Mouse (Mus musculus) hindbrain, embryonic 10.5 days (tissue): ENCODE data around the gene Cdca3. TPM values are rescaled to one million over a fixed set of nuclear protein-coding genes. Genes with fewer than 3 reads are reported as not detected.
"Not testable (repeated sequence)": the region's sequence is repeated elsewhere in the genome, so short reads cannot be mapped to it uniquely, and the experiment has no call there.

ENCODE experiments used
- DNase-seq: peaks from one replicate; pipeline ENCODE4 v3.0.0-alpha.2; 2017; ENCODE audit warnings: low spot score
- H3K27ac ChIP-seq: fragments of 300-500 bp; sonication (generic); 2 replicates; pipeline ENCODE4 v1.5.1; 2016; ENCODE audit warnings: mild to moderate bottlenecking, moderate library complexity
- H3K27me3 ChIP-seq: fragments of 300-500 bp; sonication (generic); 2 replicates; pipeline ENCODE4 v1.6.1; 2016; ENCODE audit warnings: mild to moderate bottlenecking; ENCODE audit not compliant: poor library complexity, insufficient read depth, severe bottlenecking
- H3K36me3 ChIP-seq: fragments of 300-500 bp; sonication (generic); 2 replicates; pipeline ENCODE4 v1.6.1; 2016; ENCODE audit warnings: mild to moderate bottlenecking, moderate library complexity
- H3K4me1 ChIP-seq: fragments of 300-500 bp; sonication (generic); replicated peaks from 2 replicates; pipeline ENCODE4 v1.6.1; 2016; ENCODE audit warnings: mild to moderate bottlenecking
- H3K4me3 ChIP-seq: fragments of 300-500 bp; sonication (generic); 2 replicates; pipeline ENCODE4 v1.5.1; 2016; ENCODE audit warnings: mild to moderate bottlenecking, moderate library complexity
- H3K9me3 ChIP-seq: fragments of 300-500 bp; sonication (generic); 2 replicates; pipeline ENCODE4 v1.6.1; 2016; ENCODE audit warnings: mild to moderate bottlenecking, moderate library complexity
- WGBS: fragments of 180-500 bp; shearing (Covaris S2); methylation state at CpG from one replicate; pipeline ENCODE4 v1.1.7; 2016; 5-methylcytosine and 5-hydroxymethylcytosine counted together
- polyA plus RNA-seq: library from polyadenylated mRNA; unstranded; fragments of >200 nt; fragmentation: Nextera tagmentation; extraction: Ambion mirVana; gene quantifications from 2 replicates; pipeline ENCODE4 v1.2.1, GENCODE M21; 2016

The Cdca3 gene
- polyA plus RNA-seq, 1 experiment from 2014 or later, result 232 TPM

DNA sequence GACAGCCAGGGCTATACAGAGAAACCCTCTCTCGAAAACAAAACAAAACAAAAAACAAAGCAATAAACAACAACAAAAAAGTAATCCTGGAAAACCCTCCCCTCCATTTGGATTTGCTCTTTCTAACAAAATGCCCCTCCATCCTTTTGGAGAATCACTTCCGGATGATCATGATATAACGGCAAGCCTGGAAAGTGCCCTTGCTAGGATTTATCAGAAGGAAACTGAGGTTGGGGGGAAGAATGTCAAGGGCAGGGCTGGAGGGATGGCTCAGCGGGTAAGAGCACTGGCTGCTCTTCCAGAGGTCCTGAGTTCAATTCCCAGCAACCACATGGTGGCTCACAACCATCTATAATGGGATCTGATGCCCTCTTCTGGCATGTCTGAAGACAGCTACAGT, 25.7 kb upstream of the Cdca3 start:
- H3K36me3 ChIP-seq, H3K9me3 ChIP-seq, DNase-seq, H3K27me3 ChIP-seq, H3K27ac ChIP-seq, H3K4me3 ChIP-seq: not testable (repeated sequence)
- WGBS, result 93% methylated on average over 4 of the region's 4 CpGs
- peaks cover 29% of the 10 kb centered on the region for H3K4me1 ChIP-seq

DNA sequence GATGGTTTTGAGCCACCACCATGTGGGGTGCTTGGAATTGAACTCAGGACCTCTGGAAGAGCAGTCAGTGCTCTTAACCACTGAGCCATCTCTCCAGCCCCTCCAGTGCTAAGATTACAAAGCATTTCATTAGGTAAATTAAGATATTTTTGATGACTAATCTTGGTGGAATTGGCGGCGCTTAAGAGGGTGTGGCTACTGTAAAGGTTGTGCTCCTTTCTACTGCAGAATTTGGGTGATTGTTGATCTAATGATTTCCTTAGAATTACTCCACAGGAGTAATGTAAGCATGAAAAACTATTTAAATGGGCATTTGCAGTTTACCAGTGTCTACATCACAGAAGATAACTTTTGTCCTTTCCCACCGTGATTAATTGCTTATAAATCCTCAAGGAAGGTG, 25.0 kb upstream of the Cdca3 start:
- no peak for DNase-seq
- Histone ChIP-seq H3K27me3 (no peaks in the 10 kb centered on the region), H3K9me3 (no peaks in the 10 kb centered on the region), H3K4me3 (no peak overlapping the region), H3K36me3 (no peaks in the 10 kb centered on the region), H3K27ac (no peak overlapping the region), H3K4me1 (peaks cover 35% of the 10 kb centered on the region)
- WGBS, result 93% methylated on average over 3 of the region's 3 CpGs

DNA sequence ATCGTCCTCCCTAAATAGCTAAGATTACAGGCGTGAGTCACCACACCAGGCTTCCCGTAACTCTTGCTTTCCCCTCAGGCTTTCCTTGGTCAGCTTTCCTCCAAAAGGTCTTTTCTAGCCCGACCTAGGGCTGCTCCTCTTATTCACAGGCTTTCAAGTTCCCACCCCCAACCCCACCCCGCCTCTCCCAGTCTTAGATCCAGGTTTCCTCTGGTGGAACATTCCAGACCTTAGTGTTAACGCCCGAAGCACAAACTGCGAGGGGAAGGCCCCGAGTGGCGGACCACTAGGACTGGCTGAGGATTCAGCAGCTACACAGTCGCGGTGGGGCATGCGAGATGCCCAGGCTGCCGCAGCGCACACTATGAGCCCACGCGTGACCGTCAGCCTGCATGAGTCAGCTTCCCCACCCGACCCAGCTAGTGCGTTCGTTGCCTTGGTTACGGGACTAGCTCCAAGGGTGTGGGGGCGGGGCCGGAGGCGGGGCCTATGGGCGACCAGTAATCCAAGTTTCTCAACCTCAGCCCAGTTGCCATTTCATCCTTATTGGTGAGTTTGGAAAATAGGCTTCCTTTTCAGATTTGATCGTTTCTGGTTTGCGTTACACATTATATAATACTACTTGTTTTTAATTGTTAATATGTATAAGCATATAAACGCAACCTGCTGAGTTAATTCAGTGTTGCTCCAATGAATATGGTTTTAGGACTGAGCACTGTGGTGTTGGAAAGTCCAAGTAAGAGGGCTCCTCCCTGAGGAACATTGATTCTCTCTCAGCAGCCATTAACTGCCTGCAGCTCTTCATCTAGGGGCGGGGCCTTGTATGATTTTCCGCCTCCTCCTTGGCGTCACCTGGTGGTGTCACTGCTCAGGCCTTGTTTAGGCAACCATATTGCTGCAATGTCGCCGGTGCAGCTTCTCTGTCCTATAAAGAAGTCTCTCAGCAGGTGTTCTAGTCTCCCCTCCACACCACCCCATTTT, 23.7 kb upstream of the Cdca3 start:
- H3K4me3 ChIP-seq, result peak overlapping the region; percentile 58
- peaks cover 7% of the 10 kb centered on the region for H3K36me3 ChIP-seq
- 3% methylated on average over 34 of the region's 34 CpGs for WGBS
- peak overlapping the region; percentile 91 for H3K27ac ChIP-seq
- H3K4me1 ChIP-seq, result peaks cover 48% of the 10 kb centered on the region
- no peaks in the 10 kb centered on the region for H3K27me3 ChIP-seq
- no peaks in the 10 kb centered on the region for H3K9me3 ChIP-seq
- DNase-seq, result peak; percentile 93

DNA sequence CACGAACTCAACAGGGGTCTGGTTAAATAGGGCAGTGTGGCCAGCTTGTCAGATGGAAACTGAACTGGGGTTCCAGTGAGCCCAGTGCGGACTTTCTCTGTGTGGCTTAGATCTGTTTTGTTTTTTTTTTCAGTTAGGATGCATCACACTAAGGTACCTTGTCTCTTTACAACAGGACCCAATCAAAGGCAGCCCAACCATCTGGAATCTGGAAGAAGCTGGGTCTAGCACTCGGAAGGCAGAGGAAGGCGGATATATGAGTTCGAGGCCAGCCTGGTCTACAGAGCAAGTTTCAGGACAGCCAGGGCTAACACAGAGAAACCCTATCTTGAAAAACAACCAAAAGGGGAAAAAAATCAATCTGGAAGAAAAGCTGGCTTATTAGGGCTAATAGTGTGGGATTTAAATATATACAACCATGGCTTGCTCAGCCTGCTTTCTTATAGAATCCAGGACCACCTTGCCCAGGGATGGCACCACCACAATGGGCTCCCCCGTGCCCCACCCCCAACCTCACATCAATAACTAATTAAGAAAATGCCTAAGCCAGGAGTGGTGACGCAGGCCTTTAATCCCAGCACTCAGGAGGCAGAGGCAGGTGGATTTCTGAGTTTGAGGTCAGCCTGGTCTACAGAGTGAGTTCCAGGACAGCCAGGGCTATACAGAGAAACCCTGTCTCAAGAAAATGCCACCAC, 22.8 kb upstream of the Cdca3 start:
- peak overlapping the region; percentile 91 for H3K27ac ChIP-seq
- WGBS, result 77% methylated on average over 7 of the region's 7 CpGs
- no peak for DNase-seq
- H3K9me3 ChIP-seq, result no peaks in the 10 kb centered on the region
- peaks cover 51% of the 10 kb centered on the region for H3K4me1 ChIP-seq
- no peaks in the 10 kb centered on the region for H3K27me3 ChIP-seq
- H3K4me3 ChIP-seq, result peak overlapping the region; percentile 58
- peaks cover 16% of the 10 kb centered on the region for H3K36me3 ChIP-seq

DNA sequence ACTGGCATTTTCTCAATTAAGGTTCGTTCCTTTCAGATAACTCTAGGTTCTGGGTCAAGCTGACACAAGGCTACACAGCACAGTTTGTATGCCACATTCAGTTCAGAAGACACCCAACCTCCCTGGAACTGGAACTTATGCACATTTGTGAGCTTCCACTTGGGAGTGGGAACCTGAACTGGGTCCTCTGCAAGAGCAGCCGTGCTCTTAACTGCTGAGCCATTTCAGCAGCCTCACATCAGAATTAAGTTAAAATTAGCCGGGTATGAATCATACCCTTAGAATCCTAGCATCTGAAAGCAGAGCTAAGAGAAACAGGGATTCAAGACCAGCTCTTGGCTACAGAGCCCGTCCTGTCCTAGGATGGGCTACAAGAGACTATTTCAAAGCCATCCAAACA, 22.0 kb upstream of the Cdca3 start:
- no peak overlapping the region for H3K4me3 ChIP-seq
- H3K4me1 ChIP-seq, result peaks cover 59% of the 10 kb centered on the region
- H3K27ac ChIP-seq, result no peak overlapping the region
- peaks cover 24% of the 10 kb centered on the region for H3K36me3 ChIP-seq
- no peak for DNase-seq
- 90% methylated on average over 4 of the region's 4 CpGs for WGBS
- H3K27me3 ChIP-seq, result no peaks in the 10 kb centered on the region
- no peaks in the 10 kb centered on the region for H3K9me3 ChIP-seq

DNA sequence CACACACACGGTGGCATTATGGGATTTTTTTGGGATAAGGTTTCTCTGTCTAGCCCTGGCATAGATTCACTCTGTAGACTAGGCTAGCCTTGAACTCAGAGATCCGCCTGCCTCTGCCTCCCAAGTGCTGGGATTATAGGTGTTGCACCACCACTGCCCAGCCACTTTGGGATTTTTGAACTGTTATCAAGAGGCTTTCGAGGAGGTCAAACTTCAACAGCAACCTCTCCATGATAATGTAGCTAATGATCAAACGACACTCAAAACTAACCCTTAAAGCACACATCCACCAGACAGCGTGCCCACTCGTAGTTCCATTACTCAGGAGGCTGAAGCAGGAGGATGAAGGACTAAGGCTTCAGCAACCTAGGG, 21.4 kb upstream of the Cdca3 start:
- no peaks in the 10 kb centered on the region for H3K9me3 ChIP-seq
- 88% methylated on average over 6 of the region's 6 CpGs for WGBS
- peak overlapping the region; percentile 90 for H3K27ac ChIP-seq
- DNase-seq, result no peak
- peaks cover 29% of the 10 kb centered on the region for H3K36me3 ChIP-seq
- H3K4me3 ChIP-seq, result peak overlapping the region; percentile 69
- H3K4me1 ChIP-seq, result peaks cover 65% of the 10 kb centered on the region
- no peaks in the 10 kb centered on the region for H3K27me3 ChIP-seq

DNA sequence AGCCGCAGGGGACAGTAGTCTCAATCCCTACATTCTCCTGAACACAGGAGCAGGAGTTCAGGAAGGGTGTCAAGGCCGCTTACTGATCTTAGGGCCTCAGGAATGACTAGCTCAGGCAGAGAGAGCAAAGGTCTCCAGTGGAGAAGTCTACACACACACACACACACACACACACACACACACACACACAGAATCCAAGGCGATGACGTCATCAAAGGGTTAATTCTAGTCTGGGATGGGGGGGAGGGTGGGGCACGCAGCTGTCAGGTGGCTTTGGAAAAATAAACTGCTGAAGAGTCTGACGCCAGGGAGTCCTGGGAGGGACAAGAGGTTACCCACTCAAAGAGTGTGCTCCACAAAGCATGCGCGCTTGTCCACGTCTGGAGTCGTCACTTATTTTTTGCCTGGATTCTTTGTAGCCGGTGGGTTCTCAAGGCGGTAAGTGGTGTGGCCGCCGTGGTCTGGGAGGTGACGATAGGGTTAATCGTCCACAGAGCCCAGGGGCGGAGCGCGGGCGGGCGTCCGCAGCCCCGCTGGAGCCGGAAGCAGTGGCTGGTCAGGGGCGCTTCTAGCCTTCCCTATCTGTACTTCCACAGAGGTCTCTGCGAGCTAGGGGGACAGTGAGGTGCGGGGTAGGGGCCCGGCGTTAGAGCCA, 20.9 kb upstream of the Cdca3 start, which contains the start of gene Spsb2:
Spsb2 (plus strand) TSS at position 304 of the 655 bp plus-strand sequence.
- H3K9me3 ChIP-seq, result no peaks in the 10 kb centered on the region
- peaks cover 29% of the 10 kb centered on the region for H3K36me3 ChIP-seq
- peak within 1 kb of the TSS; percentile 69 for H3K4me3 ChIP-seq
- peaks cover 69% of the 10 kb centered on the region for H3K4me1 ChIP-seq
- DNase-seq, result peak; percentile 81
- H3K27ac ChIP-seq, result peak within 1 kb of the TSS; percentile 90
- H3K27me3 ChIP-seq, result no peaks in the 10 kb centered on the region
- 5% methylated on average over 29 of the region's 29 CpGs for WGBS

DNA sequence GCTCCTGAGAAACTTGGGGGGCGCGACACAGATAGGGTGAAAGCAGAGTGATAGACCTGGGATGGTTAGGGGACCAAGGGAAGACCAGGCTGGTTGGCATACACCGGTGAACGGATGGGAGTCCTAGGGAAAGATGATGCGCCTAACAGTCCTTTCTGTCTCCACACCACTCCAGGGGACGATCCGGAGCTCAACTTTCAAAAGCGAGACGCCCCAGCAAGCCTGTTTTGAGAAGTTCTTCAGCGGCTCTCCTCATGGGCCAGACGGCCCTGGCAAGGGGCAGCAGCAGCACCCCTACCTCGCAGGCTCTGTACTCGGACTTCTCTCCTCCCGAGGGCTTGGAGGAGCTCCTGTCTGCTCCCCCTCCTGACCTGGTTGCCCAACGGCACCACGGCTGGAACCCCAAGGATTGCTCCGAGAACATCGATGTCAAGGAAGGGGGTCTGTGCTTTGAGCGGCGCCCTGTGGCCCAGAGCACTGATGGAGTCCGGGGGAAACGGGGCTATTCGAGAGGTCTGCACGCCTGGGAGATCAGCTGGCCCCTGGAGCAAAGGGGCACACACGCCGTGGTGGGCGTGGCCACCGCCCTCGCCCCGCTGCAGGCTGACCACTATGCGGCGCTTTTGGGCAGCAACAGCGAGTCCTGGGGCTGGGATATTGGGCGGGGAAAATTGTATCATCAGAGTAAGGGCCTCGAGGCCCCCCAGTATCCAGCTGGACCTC, 20.1 kb upstream of the Cdca3 start:
- H3K9me3 ChIP-seq, result no peaks in the 10 kb centered on the region
- peak overlapping the region; percentile 90 for H3K27ac ChIP-seq
- peak; percentile 87 for DNase-seq
- WGBS, result under 1% methylated on average over 35 of the region's 35 CpGs
- H3K36me3 ChIP-seq, result peaks cover 29% of the 10 kb centered on the region
- H3K4me3 ChIP-seq, result peak overlapping the region; percentile 69
- no peaks in the 10 kb centered on the region for H3K27me3 ChIP-seq
- peaks cover 73% of the 10 kb centered on the region for H3K4me1 ChIP-seq

DNA sequence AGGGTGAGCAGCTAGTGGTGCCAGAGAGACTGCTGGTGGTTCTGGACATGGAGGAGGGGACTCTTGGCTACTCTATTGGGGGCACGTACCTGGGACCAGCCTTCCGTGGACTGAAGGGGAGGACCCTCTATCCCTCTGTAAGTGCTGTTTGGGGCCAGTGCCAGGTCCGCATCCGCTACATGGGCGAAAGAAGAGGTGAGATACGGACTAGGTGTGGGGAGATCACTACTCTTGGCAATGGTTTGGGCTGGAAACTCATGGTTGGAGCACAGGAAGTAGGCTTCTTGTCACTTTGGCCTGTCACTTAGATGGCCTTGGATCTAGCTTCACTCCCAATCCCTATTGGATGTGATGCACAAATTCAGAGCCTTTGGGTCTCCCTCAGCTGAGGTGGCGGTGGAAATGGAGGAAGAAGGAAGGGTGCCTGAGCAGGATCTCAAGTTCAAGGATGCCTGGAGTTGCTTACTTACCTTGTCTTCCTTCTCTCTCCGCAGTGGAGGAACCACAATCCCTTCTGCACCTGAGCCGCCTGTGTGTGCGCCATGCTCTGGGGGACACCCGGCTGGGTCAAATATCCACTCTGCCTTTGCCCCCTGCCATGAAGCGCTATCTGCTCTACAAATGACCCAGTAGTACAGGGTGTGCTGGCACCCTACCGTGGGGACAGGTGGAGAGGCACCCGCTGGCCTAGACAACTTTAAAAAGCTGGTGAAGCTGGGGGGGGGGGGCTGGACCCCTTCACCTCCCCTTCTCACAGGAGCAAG, 19.4 kb upstream of the Cdca3 start:
- Histone ChIP-seq H3K36me3 (peaks cover 29% of the 10 kb centered on the region), H3K9me3 (no peaks in the 10 kb centered on the region), H3K4me1 (peaks cover 80% of the 10 kb centered on the region), H3K27me3 (no peaks in the 10 kb centered on the region), H3K4me3 (peak overlapping the region; percentile 69), H3K27ac (peak overlapping the region; percentile 90)
- 41% methylated on average over 14 of the region's 14 CpGs for WGBS
- DNase-seq, result no peak

DNA sequence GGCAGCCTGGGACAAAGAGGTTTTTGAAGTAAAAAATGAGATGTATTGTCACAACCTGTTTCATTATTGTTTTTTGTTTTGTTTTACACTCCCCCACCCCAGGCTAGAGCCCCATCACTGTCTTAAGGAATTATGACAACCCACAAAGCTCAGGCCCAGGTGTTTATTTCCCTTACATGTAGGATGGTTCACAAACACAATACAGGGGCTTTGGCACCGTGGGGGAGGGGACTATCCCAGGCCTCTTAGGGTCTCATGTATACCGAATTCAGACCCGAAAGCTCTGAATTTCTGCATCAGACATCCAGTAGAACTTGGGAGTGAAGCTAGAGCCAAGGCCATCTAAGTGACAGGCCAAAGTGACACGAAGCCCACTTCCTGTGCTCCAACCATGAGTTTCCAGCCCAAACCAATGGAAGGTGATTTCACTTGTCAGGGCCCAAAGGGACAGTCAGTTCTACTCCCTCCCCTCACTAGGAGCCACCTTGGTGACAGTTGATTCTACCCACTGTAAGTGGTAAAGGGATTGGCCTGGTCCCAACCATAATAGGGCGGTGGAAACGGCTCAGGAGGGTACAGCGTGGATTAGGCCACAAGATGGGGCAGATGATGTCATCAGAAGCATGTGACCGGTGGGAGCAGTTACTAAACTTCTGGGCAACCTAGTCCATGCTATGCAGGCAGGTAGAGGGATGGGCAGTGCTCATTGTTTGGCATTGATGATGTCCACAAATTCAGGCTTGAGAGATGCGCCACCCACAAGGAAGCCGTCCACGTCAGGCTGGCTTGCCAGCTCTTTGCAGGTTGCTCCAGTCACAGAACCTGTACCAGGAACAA, 18.6 kb upstream of the Cdca3 start:
- H3K27ac ChIP-seq, H3K27me3 ChIP-seq, DNase-seq, H3K4me3 ChIP-seq, H3K9me3 ChIP-seq: not testable (repeated sequence)
- 90% methylated on average over 11 of the region's 11 CpGs for WGBS
- H3K4me1 ChIP-seq, result peaks cover 79% of the 10 kb centered on the region
- peaks cover 38% of the 10 kb centered on the region for H3K36me3 ChIP-seq

DNA sequence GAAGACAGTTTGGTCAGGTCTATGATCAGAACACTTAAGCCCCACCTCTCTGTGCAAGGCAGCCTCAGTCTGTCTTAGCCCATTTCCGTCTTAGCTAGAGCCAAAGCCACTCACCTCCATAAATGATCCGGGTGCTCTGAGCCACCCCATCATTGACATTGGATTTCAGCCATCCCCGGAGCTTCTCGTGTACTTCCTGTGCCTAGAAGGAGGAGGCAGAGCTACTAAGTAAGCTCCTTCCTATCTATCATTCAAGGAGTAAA, 18.0 kb upstream of the Cdca3 start:
- Histone ChIP-seq H3K4me3 (no peak overlapping the region), H3K9me3 (no peaks in the 10 kb centered on the region), H3K4me1 (peaks cover 74% of the 10 kb centered on the region), H3K27me3 (no peaks in the 10 kb centered on the region), H3K36me3 (peaks cover 43% of the 10 kb centered on the region), H3K27ac (no peak overlapping the region)
- no peak for DNase-seq
- 92% methylated on average over 4 of the region's 4 CpGs for WGBS
